Mouse (Mus musculus): ENCODE results near the gene Tmc6.

DNA sequence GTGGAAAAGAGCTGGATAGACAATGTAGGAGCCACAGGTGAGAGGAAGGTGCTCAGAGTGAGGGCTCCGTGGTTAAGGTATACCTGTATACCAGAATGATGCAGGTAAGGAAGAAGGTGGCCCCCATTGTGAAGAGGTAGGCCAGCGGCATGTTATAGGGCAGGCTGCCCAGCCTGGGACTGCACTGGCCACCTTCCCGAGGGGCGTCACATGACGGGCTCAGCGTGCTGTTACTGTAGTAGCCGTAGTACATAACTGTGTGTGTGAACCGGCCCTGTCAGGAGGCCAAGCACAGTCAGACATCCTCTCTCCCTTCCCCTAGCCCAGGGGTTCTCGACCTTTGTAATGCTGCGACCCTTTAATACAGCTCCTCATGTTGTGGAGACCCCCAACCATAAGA, 7.1 kb downstream of the Tmc6 start:
- TF ChIP-seq CTCF (IDR thresholded peaks at IDR 0.05; ENCODE audit: low read depth), result no peak
- TF ChIP-seq EP300 (IDR thresholded peaks at IDR 0.05; ENCODE audit: low read depth), result no peak

All from liver, postnatal 0 days (tissue).